Mouse (Mus musculus) midbrain, embryonic 14.5 days (tissue): ENCODE measurements around the gene Fam171a2. TPM values are rescaled to one million over a fixed set of nuclear protein-coding genes. Genes with fewer than 3 reads are reported as not detected.

ENCODE experiments used
- ATAC-seq: fragments of 200-750 bp; cut with Nextera tagmentation; 2 replicates; pipeline ENCODE4 v1.8.0; 2017; ENCODE audit warnings: moderate number of reproducible peaks, moderate library complexity; ENCODE audit not compliant: low FRiP score, low TSS enrichment
- DNase-seq: peaks from one replicate; pipeline ENCODE4 v3.0.0-alpha.2; 2015
- H3K27ac ChIP-seq: fragments of 300-500 bp; sonication (generic); replicated peaks from 2 replicates; pipeline ENCODE4 v1.5.1; 2014; ENCODE audit warnings: mild to moderate bottlenecking, low read depth, low read length, moderate library complexity
- H3K27me3 ChIP-seq: fragments of 300-500 bp; sonication (generic); 2 replicates; pipeline ENCODE4 v1.6.1; 2014; ENCODE audit warnings: low read length, control low read depth, mixed read lengths; ENCODE audit not compliant: control insufficient read depth, insufficient read depth
- H3K36me3 ChIP-seq: fragments of 300-500 bp; sonication (generic); 2 replicates; pipeline ENCODE4 v1.6.1; 2014; ENCODE audit warnings: low read length, control low read depth; ENCODE audit not compliant: control insufficient read depth, insufficient read depth
- H3K4me1 ChIP-seq: fragments of 300-500 bp; sonication (generic); 2 replicates; pipeline ENCODE4 v1.6.1; 2014; ENCODE audit warnings: mild to moderate bottlenecking, antibody characterized with exemption, low read length, control low read depth; ENCODE audit not compliant: control insufficient read depth, insufficient read depth
- H3K4me2 ChIP-seq: fragments of 300-500 bp; sonication (generic); 2 replicates; pipeline ENCODE4 v1.6.1; 2014; ENCODE audit warnings: mild to moderate bottlenecking, low read length, moderate library complexity
- H3K4me3 ChIP-seq: fragments of 300-500 bp; sonication (generic); replicated peaks from 2 replicates; pipeline ENCODE4 v1.5.1; 2014; ENCODE audit warnings: low read depth, low read length
- H3K9ac ChIP-seq: fragments of 300-500 bp; sonication (generic); replicated peaks from 2 replicates; pipeline ENCODE4 v1.6.1; 2014; ENCODE audit warnings: mild to moderate bottlenecking, low read length, moderate library complexity
- H3K9me3 ChIP-seq: fragments of 300-500 bp; sonication (generic); 2 replicates; pipeline ENCODE4 v1.6.1; 2016; ENCODE audit warnings: low read length, control low read depth, mixed read lengths; ENCODE audit not compliant: control insufficient read depth
- WGBS: fragments of 180-500 bp; shearing (Covaris S2); extraction: QIAGEN DNeasy Blood & Tissue Kit; methylation state at CpG from one replicate; pipeline ENCODE4 v1.1.7; 2014; 5-methylcytosine and 5-hydroxymethylcytosine counted together
- polyA plus RNA-seq: library from polyadenylated mRNA; unstranded; fragments of >200 nt; fragmentation: Nextera tagmentation; extraction: Ambion mirVana; gene quantifications from 2 replicates; pipeline ENCODE4 v1.2.1, GENCODE M21; 2014

Fam171a2 gene
- polyA plus RNA-seq, 1 experiment from 2014 or later, result 28.6 TPM

DNA sequence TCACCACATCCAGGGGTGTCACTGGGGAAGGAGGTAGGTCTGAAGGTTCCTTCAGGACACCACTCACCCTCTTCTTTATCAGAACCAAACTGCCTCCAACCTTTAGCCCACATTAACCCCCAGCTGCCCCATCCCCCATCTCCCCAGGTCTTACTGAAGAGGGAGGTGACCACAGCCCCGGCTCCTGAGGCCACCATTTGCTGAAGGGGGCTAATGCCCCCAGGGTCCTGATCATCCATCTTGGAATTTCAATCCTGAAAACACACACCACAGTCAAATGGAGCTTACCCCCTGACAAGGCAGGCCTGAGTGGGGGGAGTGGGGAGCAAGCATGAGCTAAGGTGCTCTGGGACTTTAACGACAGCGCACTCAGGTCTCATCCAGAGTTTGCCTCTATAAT is 41.1 kb downstream of the Fam171a2 start:
- H3K9ac ChIP-seq, result peak overlapping the region; percentile 80
- peak overlapping the region; percentile 79 for H3K4me3 ChIP-seq
- no peak for DNase-seq
- WGBS, result 6% methylated on average over 3 of the region's 3 CpGs
- no peak for ATAC-seq
- peaks cover 21% of the 10 kb centered on the region for H3K4me1 ChIP-seq
- H3K27ac ChIP-seq, result peak overlapping the region; percentile 84
- no peaks in the 10 kb centered on the region for H3K9me3 ChIP-seq
- H3K36me3 ChIP-seq, result peaks cover 29% of the 10 kb centered on the region
- peak overlapping the region; percentile 79 for H3K4me2 ChIP-seq
- no peaks in the 10 kb centered on the region for H3K27me3 ChIP-seq

DNA sequence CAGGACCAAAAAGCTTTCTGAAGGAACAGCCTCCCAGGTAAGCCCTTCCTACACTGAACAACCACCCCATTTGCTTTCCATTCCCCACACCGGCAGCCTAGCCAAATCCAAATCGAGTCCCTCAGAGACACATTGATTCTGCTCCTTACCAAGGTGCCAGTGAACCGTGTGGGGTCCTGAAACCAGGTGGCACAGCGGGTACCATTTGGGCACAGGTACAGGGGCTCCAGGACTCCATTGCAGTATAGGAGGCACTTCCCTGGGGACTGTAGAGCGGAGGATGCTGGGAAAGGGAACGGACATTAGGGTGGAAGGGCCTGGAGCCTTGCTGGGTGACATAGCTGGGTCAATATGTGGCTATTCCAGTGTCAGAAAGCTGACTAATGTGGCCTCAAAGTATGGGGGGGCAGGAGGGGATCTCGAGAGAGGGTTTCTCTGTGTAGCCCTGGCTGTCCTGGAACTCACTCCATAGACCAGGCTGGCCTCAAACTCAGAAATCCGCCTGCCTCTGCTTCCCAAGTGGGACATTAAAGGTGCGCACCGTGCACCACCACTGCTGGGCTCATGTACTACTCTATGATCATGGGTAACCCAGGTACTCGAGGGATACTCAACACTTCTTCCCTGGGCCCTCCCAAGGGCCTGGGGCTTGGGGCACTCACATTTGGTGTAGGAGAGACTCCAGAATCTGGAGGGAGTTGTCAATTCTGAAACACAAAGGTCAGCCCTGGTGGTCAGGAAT is 41.8 kb downstream of the Fam171a2 start:
- ATAC-seq (no peak), DNase-seq (no peak)
- Histone ChIP-seq H3K4me3 (peak overlapping the region; percentile 79), H3K4me1 (peaks cover 21% of the 10 kb centered on the region), H3K36me3 (peaks cover 36% of the 10 kb centered on the region), H3K27ac (no peak overlapping the region), H3K4me2 (peak overlapping the region; percentile 79), H3K27me3 (no peaks in the 10 kb centered on the region), H3K9ac (peak overlapping the region; percentile 80; the same call in 1 of the 2 replicates), H3K9me3 (no peaks in the 10 kb centered on the region)
- WGBS, result 89% methylated on average over 11 of the region's 11 CpGs

- peak overlapping the region; percentile 19 for H3K4me2 ChIP-seq
- peaks cover 49% of the 10 kb centered on the region for H3K36me3 ChIP-seq
- DNase-seq (no peak), ATAC-seq (no peak)
- H3K9me3 ChIP-seq, result no peaks in the 10 kb centered on the region
- no peaks in the 10 kb centered on the region; the same call in 1 of the 2 replicates for H3K27me3 ChIP-seq
- 83% methylated on average over 18 of the region's 18 CpGs for WGBS
- peaks cover 28% of the 10 kb centered on the region for H3K4me1 ChIP-seq
- no peak overlapping the region for H3K9ac ChIP-seq
- H3K27ac ChIP-seq, result no peak overlapping the region
- no peak overlapping the region for H3K4me3 ChIP-seq
Measured at GRCm38 (mm10) chr11:102404161-102405010, 43.1 kb downstream of the Fam171a2 start.

DNA sequence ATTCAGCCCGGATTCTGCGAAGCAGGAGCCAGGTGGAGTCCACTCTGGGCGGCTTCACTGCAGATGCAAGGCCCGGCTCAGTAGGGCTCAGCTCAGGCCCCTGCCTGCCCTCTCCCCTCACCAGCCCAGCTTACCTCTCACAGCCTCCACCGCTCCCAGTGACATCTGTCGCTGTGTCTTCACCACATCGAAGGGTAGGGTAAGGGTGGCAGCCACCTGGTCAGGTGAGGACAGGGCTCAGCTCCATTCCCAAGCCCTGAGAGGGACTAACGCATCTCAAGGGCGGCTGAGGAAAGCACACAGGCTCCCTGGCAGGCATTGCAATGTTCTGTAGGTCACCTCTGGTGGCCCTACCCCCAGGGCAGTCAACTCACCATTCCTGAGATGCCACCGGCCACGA is 43.8 kb downstream of the Fam171a2 start:
- Histone ChIP-seq H3K9me3 (no peaks in the 10 kb centered on the region), H3K4me2 (no peak overlapping the region), H3K9ac (no peak overlapping the region), H3K4me1 (peaks cover 30% of the 10 kb centered on the region), H3K27ac (no peak overlapping the region), H3K27me3 (no peaks in the 10 kb centered on the region; the same call in 1 of the 2 replicates), H3K36me3 (peaks cover 56% of the 10 kb centered on the region), H3K4me3 (no peak overlapping the region)
- DNase-seq (no peak), ATAC-seq (no peak)
- WGBS, result 95% methylated on average over 11 of the region's 11 CpGs

- Histone ChIP-seq H3K9ac (no peak overlapping the region), H3K4me1 (peaks cover 35% of the 10 kb centered on the region), H3K4me2 (no peak overlapping the region), H3K36me3 (peaks cover 60% of the 10 kb centered on the region), H3K27ac (no peak overlapping the region), H3K4me3 (no peak overlapping the region), H3K9me3 (no peaks in the 10 kb centered on the region), H3K27me3 (no peaks in the 10 kb centered on the region; the same call in 1 of the 2 replicates)
- DNase-seq, result no peak
- WGBS, result 40% methylated on average over 12 of the region's 12 CpGs
- ATAC-seq, result no peak
Measured at GRCm38 (mm10) chr11:102401898-102402500, 45.5 kb downstream of the Fam171a2 start.

GRCm38 (mm10) chr11:102400513-102401084 is 46.9 kb downstream of the Fam171a2 start:
- Histone ChIP-seq H3K4me1 (peaks cover 39% of the 10 kb centered on the region), H3K9ac (no peak overlapping the region), H3K4me3 (no peak overlapping the region), H3K4me2 (no peak overlapping the region), H3K36me3 (peaks cover 60% of the 10 kb centered on the region), H3K27me3 (no peaks in the 10 kb centered on the region; the same call in 1 of the 2 replicates), H3K9me3 (no peaks in the 10 kb centered on the region), H3K27ac (no peak overlapping the region)
- 31% methylated on average over 12 of the region's 12 CpGs for WGBS
- DNase-seq, result no peak
- ATAC-seq, result no peak

DNA sequence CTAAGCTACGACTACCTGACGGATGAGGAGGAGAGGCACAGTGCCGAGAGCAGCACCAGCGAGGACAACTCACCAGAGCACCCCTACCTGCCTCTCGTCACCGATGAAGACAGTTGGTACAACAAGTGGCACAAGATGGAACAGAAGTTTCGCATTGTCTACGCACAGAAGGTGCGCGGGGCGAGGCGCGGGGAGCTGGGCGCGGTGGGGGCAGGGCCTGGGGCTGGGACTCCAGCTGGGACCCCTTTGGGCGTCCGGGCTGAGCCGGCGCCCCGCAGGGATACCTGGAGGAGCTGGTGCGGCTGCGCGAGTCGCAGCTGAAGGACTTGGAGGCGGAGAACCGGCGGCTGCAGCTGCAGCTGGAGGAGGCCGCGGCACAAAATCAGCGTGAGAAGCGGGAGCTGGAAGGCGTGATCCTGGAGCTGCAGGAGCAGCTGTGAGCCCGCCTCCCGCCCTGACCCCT is 47.8 kb downstream of the Fam171a2 start:
- Histone ChIP-seq H3K4me3 (no peak overlapping the region), H3K27ac (no peak overlapping the region), H3K4me1 (peaks cover 44% of the 10 kb centered on the region), H3K9ac (0 out of 2 replicates have a peak overlapping the region, but pooled peaks have one; percentile 9), H3K36me3 (peaks cover 60% of the 10 kb centered on the region), H3K4me2 (0 out of 2 replicates have a peak overlapping the region, but pooled peaks have one; percentile 15), H3K9me3 (no peaks in the 10 kb centered on the region), H3K27me3 (no peaks in the 10 kb centered on the region; the same call in 1 of the 2 replicates)
- DNase-seq, result peak; percentile 59
- WGBS, result 7% methylated on average over 34 of the region's 34 CpGs
- no peak for ATAC-seq

DNA sequence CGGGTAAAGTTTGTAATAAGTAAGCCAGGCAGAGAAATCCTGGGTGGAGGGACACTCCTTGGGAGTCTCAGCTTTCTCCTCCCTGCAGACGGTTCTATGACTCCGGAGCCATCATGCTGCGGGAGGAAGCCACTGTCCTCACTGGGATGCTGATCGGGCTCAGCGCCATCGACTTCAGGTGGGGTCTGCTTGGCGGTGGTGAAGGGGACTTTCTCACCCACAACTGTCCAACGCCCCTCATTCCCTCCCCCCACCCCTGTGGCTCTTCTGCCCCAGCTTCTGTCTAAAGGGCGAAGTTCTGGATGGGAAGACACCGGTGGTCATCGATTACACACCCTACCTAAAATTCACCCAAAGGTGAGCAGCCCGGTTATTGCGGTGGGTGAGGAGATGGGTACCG is 48.4 kb downstream of the Fam171a2 start:
- Histone ChIP-seq H3K4me2 (no peak overlapping the region), H3K27me3 (no peaks in the 10 kb centered on the region; the same call in 1 of the 2 replicates), H3K9ac (no peak overlapping the region), H3K9me3 (no peaks in the 10 kb centered on the region), H3K36me3 (peaks cover 59% of the 10 kb centered on the region), H3K27ac (no peak overlapping the region), H3K4me3 (no peak overlapping the region), H3K4me1 (peaks cover 49% of the 10 kb centered on the region)
- ATAC-seq (no peak), DNase-seq (no peak)
- 22% methylated on average over 15 of the region's 15 CpGs for WGBS
